Mouse (Mus musculus) forebrain, postnatal 0 days (tissue): Measurements from ENCODE around the gene Impdh1. TPM values are rescaled to one million over a fixed set of nuclear protein-coding genes. Genes with fewer than 3 reads are reported as not detected.
A peak's percentile ranks its signal among the peaks of the same experiment; 100 is the strongest.

ENCODE experiments used
- ATAC-seq: fragments of 200-750 bp; cut with Nextera tagmentation; 2 replicates; pipeline ENCODE4 v1.8.0; 2017; ENCODE audit warnings: mild to moderate bottlenecking, moderate library complexity
- DNase-seq: peaks from one replicate; pipeline ENCODE4 v3.0.0-alpha.2; 2015
- H3K27ac ChIP-seq: fragments of 300-500 bp; sonication (generic); 2 replicates; pipeline ENCODE4 v1.5.1; 2014; ENCODE audit warnings: low read depth, mild to moderate bottlenecking, antibody characterized with exemption, low read length, moderate library complexity, mixed read lengths
- H3K27me3 ChIP-seq: fragments of 300-500 bp; sonication (generic); 2 replicates; pipeline ENCODE4 v1.6.1; 2014; ENCODE audit warnings: mild to moderate bottlenecking, low read length, mixed read lengths; ENCODE audit not compliant: insufficient read depth
- H3K36me3 ChIP-seq: fragments of 300-500 bp; sonication (generic); 2 replicates; pipeline ENCODE4 v1.6.1; 2014; ENCODE audit warnings: mild to moderate bottlenecking, moderate library complexity; ENCODE audit not compliant: insufficient read depth
- H3K4me1 ChIP-seq: fragments of 300-500 bp; sonication (generic); 2 replicates; pipeline ENCODE4 v1.6.1; 2014; ENCODE audit warnings: antibody characterized with exemption; ENCODE audit not compliant: insufficient read depth
- H3K4me2 ChIP-seq: fragments of 300-500 bp; sonication (generic); 2 replicates; pipeline ENCODE4 v1.6.1; 2014; ENCODE audit warnings: low read depth, mild to moderate bottlenecking, moderate library complexity
- H3K4me3 ChIP-seq: fragments of 300-500 bp; sonication (generic); 2 replicates; pipeline ENCODE4 v1.5.1; 2014; ENCODE audit warnings: low read depth, low read length, mixed read lengths
- H3K9ac ChIP-seq: fragments of 300-500 bp; sonication (generic); 2 replicates; pipeline ENCODE4 v1.6.1; 2014; ENCODE audit warnings: mild to moderate bottlenecking
- H3K9me3 ChIP-seq: fragments of 300-500 bp; sonication (generic); 2 replicates; pipeline ENCODE4 v1.6.1; 2016; ENCODE audit warnings: low read length
- CTCF ChIP-seq: sonication (generic); IDR thresholded peaks from 2 replicates; pipeline ENCODE4 v1.5.1; 2016; ENCODE audit warnings: antibody characterized with exemption, control low read depth, low read depth
- WGBS: fragments of 180-500 bp; shearing (Covaris S2); extraction: QIAGEN DNeasy Blood & Tissue Kit; methylation state at CpG from one replicate; pipeline ENCODE4 v1.1.7; 2014; 5-methylcytosine and 5-hydroxymethylcytosine counted together
- polyA plus RNA-seq: library from polyadenylated mRNA; unstranded; fragments of >200 nt; fragmentation: Nextera tagmentation; extraction: Ambion mirVana; gene quantifications from 2 replicates; pipeline ENCODE4 v1.2.1, GENCODE M21; 2015
- total RNA-seq: library from RNA; depleted of rRNA; stranded (reverse); fragments of >200 nt; gene quantifications from 2 replicates; pipeline ENCODE4 v1.2.3, GENCODE M21; 2014

Impdh1 gene
- total and polyA plus RNA-seq, 2 experiments from 2014 or later, result 27.2 to 65.9 TPM

GRCm38 (mm10) chr6:29214245-29214644 lies 1.9 kb downstream of the Impdh1 start:
- WGBS, result 26% methylated on average over 1 of the region's 1 CpGs
- Histone ChIP-seq H3K36me3 (no peaks in the 10 kb centered on the region), H3K9ac (no peak overlapping the region), H3K27ac (no peak overlapping the region), H3K27me3 (no peaks in the 10 kb centered on the region), H3K4me1 (peaks cover 10% of the 10 kb centered on the region; the same call in 1 of the 2 replicates), H3K4me2 (no peak overlapping the region), H3K4me3 (no peak overlapping the region), H3K9me3 (no peaks in the 10 kb centered on the region)
- DNase-seq, result no peak
- TF ChIP-seq CTCF, result no peak
- no peak for ATAC-seq

- H3K27me3 ChIP-seq, result no peaks in the 10 kb centered on the region
- H3K9ac ChIP-seq, result no peak overlapping the region
- DNase-seq (no peak), ATAC-seq (no peak)
- 63% methylated on average over 5 of the region's 5 CpGs for WGBS
- H3K4me3 ChIP-seq, result no peak overlapping the region
- H3K4me1 ChIP-seq, result peaks cover 10% of the 10 kb centered on the region; the same call in 1 of the 2 replicates
- no peak overlapping the region for H3K4me2 ChIP-seq
- no peaks in the 10 kb centered on the region for H3K9me3 ChIP-seq
- no peak overlapping the region for H3K27ac ChIP-seq
- TF ChIP-seq CTCF, result no peak
- no peaks in the 10 kb centered on the region for H3K36me3 ChIP-seq
Measured at GRCm38 (mm10) chr6:29213436-29213835, 2.7 kb downstream of the Impdh1 start.

GRCm38 (mm10) chr6:29211806-29212492 lies 4.2 kb downstream of the Impdh1 start:
- H3K9ac ChIP-seq, result peak overlapping the region; percentile 71
- H3K27me3 ChIP-seq, result no peaks in the 10 kb centered on the region
- ATAC-seq (peak; percentile 85), DNase-seq (peak; percentile 86)
- peaks cover 10% of the 10 kb centered on the region; the same call in 1 of the 2 replicates for H3K4me1 ChIP-seq
- WGBS, result under 1% methylated on average over 63 of the region's 66 CpGs
- peak overlapping the region; percentile 77 for H3K27ac ChIP-seq
- H3K9me3 ChIP-seq, result no peaks in the 10 kb centered on the region
- peak overlapping the region; percentile 53 for H3K4me3 ChIP-seq
- H3K4me2 ChIP-seq, result peak overlapping the region; percentile 68
- TF ChIP-seq CTCF, result peak; percentile 46; the same call in 1 of the 2 replicates
- peaks cover 5% of the 10 kb centered on the region for H3K36me3 ChIP-seq

- peak overlapping the region; percentile 68 for H3K4me2 ChIP-seq
- TF ChIP-seq CTCF, result peak; percentile 18; the same call in 1 of the 2 replicates
- WGBS, result 30% methylated on average over 7 of the region's 7 CpGs
- peaks cover 10% of the 10 kb centered on the region; the same call in 1 of the 2 replicates for H3K4me1 ChIP-seq
- H3K36me3 ChIP-seq, result peaks cover 10% of the 10 kb centered on the region
- 0 out of 2 replicates have a peak overlapping the region, but pooled peaks have one; percentile 77 for H3K27ac ChIP-seq
- H3K9ac ChIP-seq, result peak overlapping the region; percentile 71
- ATAC-seq (no peak), DNase-seq (no peak)
- H3K9me3 ChIP-seq, result no peaks in the 10 kb centered on the region
- H3K4me3 ChIP-seq, result peak overlapping the region; percentile 53
- no peaks in the 10 kb centered on the region for H3K27me3 ChIP-seq
Measured at GRCm38 (mm10) chr6:29211146-29211545, 5.0 kb downstream of the Impdh1 start.

- no peak for TF ChIP-seq CTCF
- peaks cover 15% of the 10 kb centered on the region for H3K36me3 ChIP-seq
- DNase-seq (no peak), ATAC-seq (no peak)
- no peak overlapping the region for H3K9ac ChIP-seq
- peaks cover 10% of the 10 kb centered on the region; the same call in 1 of the 2 replicates for H3K4me1 ChIP-seq
- WGBS, result 81% methylated on average over 9 of the region's 9 CpGs
- no peaks in the 10 kb centered on the region for H3K27me3 ChIP-seq
- peak overlapping the region; percentile 17; the same call in 1 of the 2 replicates for H3K4me2 ChIP-seq
- no peak overlapping the region for H3K27ac ChIP-seq
- H3K4me3 ChIP-seq, result no peak overlapping the region
- H3K9me3 ChIP-seq, result no peaks in the 10 kb centered on the region
Measured at GRCm38 (mm10) chr6:29210231-29210936, 5.8 kb downstream of the Impdh1 start.

GRCm38 (mm10) chr6:29208178-29208577 lies 8.0 kb downstream of the Impdh1 start:
- no peak for DNase-seq
- H3K27ac ChIP-seq, result no peak overlapping the region
- no peaks in the 10 kb centered on the region for H3K9me3 ChIP-seq
- no peak for TF ChIP-seq CTCF
- H3K4me3 ChIP-seq, result no peak overlapping the region
- no peaks in the 10 kb centered on the region for H3K27me3 ChIP-seq
- whole genome bisulfite sequencing, result 79% methylated on average over 5 of the region's 5 CpGs
- H3K36me3 ChIP-seq, result peaks cover 37% of the 10 kb centered on the region
- no peak for ATAC-seq
- H3K9ac ChIP-seq, result no peak overlapping the region
- H3K4me2 ChIP-seq, result no peak overlapping the region
- H3K4me1 ChIP-seq, result 0 out of 2 replicates have a peak, but pooled peaks cover 5% of the 10 kb centered on the region

- H3K9me3 ChIP-seq, result no peaks in the 10 kb centered on the region
- WGBS, result 89% methylated on average over 5 of the region's 5 CpGs
Measured at GRCm38 (mm10) chr6:29207017-29207416, 9.1 kb downstream of the Impdh1 start.

More at GRCm38 (mm10) chr6:29207017-29207416, 9.1 kb downstream of the Impdh1 start:
- no peak overlapping the region for H3K9ac ChIP-seq
- H3K4me1 ChIP-seq, result 0 out of 2 replicates have a peak, but pooled peaks cover 5% of the 10 kb centered on the region
- H3K36me3 ChIP-seq, result peaks cover 49% of the 10 kb centered on the region
- TF ChIP-seq CTCF, result no peak
- H3K27ac ChIP-seq, result no peak overlapping the region
- no peaks in the 10 kb centered on the region for H3K27me3 ChIP-seq
- H3K4me3 ChIP-seq, result no peak overlapping the region
- H3K4me2 ChIP-seq, result no peak overlapping the region
- no peak for DNase-seq
- no peak for ATAC-seq
